Mouse (Mus musculus) urinary bladder, adult 2 months (tissue): ENCODE measurements at regions not wholly inside any gene's neighbourhood (a gene's known extent, or its start where the extent isn't known, plus 50 kb on each side); places are given as distances from the start of the nearest gene placed in this dataset.

Source experiments
- DNase-seq: peaks from one replicate; pipeline ENCODE4 v3.0.0; 2022; ENCODE audit warnings: low spot score

DNA sequence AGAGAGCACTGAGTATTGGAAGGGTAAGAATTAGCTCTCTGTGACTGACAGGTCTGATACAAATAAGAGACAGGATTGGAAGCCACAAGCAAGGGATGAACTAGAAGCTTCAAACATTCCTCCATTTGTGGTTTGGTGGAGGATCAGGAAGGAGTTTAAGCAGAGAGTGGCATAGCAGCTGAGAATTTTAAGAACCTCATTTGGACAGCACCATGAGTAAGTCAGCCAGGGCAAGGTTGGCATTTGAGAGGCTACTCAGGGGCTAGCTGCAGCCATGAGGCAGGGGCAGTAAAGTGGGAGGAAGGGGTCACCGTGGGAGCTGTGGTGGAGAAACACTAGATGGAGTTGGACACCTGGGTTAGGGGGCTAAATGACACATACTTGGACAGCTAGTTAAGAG is 56.2 kb upstream of the Kif2a start:
- no peak for DNase-seq

DNA sequence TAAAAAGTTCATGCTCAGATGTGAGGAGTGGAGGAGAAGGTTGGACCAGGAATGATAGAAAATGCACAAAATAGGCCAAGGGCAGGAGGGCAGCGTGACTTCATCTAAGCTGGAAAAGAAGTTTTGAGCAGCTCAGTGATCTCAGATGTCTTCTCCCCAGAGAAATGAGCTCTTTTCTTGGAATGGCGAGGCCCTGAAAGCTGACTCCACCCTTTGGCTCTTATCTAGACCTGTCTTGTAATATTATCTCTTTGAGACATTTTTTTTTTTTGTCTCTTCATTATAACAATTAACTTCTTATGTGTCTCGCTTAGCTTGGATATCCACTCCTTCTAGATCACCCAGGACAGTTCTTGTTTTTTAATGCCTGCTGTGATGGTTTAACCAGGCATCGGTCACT is 53.0 kb upstream of the Kif2a start:
- DNase-seq, result no peak

DNA sequence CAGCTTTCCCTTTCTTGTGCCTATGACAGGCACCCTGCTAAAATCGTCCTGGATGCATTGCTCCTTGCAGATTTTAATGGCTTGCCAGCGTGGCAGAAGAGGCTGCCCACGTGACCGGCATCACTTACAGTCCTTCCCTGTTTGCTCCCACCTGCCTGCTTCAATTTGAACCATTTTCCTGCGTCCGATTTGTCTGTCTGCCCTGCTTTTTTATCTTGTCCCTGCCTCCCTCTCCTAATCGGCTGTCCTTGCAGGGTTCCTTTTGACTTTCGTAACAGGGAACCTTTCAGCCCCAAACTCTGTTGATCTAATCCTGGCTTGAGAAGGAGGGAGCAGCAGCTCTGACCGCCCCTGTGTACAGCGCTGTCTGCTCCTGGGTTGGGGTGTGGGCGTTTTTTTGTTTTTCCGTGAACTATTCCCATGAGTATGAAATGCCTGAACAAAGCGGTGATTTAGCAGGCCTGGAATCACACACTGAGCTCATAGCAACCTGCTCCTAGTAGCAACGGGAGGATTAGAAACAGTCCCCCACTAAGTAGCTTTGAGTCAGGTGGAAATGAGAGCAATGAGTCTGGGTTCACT is 51.2 kb upstream of the Kif2a start:
- DNase-seq, result no peak

DNA sequence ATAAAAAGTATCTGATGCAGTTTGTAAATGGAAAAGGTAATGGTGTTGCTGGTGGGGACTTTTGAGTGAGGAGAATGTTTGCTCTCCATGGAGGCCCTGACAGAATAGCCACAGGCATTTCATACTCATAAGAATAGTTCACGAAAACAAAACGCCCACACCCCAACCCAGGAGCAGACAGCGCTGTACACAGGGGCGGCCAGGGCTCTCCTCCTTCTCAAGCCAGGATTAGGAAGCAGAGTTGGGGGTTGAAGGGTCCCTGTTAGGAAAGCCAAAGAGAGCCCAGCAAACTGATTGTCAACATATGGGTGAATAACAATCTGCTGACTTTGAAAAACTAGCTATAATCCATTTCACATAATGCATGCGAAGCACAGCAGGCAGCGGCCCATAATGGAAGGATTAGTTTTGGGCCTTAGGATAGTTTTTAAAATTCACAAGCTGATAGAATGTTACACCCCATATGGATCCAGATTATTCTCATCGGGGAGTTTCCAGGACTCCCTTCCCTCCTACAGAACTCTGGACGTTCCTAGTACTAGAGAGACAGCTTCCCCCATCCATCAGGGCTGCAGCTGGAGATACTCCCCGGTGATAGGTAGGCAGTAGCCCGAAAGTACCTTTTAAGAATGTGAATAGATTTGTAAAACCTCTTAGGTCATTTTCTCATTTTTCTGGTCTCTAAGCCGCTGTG is 50.6 kb upstream of the Kif2a start:
- DNase-seq, result no peak
